Mouse (Mus musculus) gastrocnemius, postnatal 25 days (tissue): ENCODE data around the gene Sf3a3. TPM values are rescaled to one million over a fixed set of nuclear protein-coding genes. Genes with fewer than 3 reads are reported as not detected.
A peak's percentile ranks its signal among the peaks of the same experiment; 100 is the strongest.
"Not testable (repeated sequence)": the region's sequence is repeated elsewhere in the genome, so short reads cannot be mapped to it uniquely, and the experiment has no call there.

Experiments
- DNase-seq: peaks from one replicate; pipeline ENCODE4 v3.0.0; 2022
- total RNA-seq, 2 experiments: library from RNA; stranded (reverse); gene quantifications; 1 replicate in 1 of 2; 2 replicates in 1 of 2; pipeline ENCODE4 v1.2.3; 2021

Sf3a3 gene
- total RNA-seq, 2 experiments from 2014 or later, result 10.8 to 11.3 TPM

DNA sequence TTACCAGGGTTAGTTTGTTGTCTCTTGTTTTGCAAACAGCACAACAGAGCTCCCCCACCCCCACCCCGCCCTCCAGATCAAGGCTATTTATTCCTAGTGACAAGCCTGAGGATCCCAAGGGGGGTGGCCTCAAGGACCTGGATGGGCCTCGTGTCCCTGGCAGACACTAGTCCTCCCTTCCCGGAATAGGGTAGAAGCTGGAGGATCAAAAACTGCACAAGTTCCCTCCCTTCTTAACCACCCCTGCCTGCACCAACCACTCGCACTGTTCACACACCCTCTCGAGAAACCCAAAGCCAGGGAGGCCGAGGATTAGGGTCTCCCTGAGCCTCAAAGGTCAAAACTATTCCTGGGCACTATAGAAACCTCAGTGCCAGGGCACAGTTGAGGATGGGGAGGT is 14.8 kb upstream of the Sf3a3 start:
- peak; percentile 65 for DNase-seq

DNA sequence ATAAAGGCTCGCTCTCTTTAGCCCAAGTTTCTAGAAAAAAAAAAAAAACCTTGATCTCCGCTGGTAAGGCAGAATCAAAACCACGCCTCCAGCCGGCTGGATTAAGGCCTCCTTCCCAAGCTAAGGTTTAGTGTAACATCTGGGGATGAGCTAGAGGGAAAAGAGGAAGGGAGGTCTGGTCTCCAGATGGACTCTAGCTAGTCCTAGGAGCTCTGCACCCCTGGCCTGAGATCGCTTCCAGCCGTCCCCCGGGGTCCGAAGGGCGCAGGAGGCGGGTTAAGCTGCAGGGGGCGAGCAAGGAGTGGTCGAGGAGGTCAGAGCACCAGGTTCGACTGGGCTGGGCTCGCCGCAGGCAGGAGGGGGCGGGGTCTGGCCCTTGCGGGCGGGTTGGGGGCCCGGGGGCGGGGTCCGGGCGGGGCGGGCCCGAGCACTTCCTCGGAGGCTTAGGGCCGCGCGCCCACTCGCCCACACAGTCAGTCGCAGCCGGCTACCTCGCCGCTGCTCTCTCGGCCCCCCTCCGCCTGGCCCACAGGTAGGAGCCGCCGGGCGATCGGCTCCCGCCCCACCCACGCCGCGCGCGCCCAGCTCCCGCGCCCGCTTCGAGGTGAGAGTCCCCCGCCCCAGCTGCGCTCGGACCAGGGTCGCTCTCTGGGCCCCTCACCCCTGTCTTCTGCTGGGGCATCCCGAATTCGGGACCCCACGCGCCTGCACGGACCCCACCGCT is 14.2 kb upstream of the Sf3a3 start, which contains the start of gene Fhl3:
Gene Fhl3 (plus strand): TSS at position 454 of the 724 bp plus-strand sequence.
- peak; percentile 83 for DNase-seq

DNA sequence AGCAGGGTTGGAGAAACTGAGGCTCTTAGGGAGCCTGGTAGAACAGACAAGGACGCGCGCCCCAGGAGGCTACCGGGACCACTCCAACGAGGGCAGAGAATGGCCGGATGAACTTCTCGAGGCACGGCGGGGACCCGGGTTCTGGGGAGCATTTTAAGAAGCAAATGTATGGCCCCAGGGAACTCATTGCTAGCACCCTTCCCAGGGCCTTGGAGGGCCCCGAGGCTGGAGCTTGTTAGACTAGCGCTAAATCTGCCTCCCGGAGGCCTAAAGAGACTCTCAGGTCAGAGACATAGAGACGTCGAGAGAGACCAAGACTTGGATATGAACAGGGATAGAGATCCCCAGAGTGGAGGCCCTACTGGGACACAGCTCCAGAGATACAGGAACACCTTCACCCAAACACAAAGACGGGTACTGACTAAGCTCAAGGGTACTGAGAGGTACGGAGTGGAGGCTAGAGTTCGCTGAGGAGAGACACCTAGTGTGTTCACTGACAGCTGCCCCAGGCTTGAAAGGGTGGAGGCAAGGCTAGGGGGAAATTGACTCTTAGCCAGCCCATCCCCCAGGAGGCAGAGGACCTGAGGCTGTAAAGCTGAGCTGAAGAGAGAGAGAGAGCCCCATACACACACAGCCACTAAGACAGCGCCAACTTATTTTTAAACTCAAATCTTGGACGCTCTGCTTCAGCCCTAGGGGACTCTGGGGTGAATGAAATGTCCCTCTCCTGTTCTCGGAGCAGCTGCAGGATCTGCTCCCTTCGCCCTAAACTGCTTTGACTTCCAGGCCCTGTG is 13.3 kb upstream of the Sf3a3 start:
- peak; percentile 80 for DNase-seq

DNA sequence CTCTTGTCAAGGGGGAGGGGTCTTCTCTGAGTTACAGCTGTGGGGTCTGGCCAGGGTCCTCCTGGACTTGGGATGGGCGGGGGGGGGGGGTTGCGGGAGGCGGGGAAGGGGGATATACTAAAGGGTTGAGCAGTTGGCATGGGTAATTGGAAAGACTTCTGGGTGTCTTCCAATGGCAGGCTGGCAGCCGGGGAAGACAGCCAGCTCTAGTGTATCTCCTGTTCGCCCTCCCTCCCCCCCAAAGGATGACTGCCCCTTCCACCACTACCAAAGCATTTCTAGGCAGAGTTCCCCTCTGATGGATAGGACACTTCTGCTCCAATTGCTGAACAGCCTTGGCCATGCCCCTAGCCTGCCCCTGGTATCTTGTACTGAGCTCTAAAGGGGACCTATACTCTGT is 12.7 kb upstream of the Sf3a3 start:
- peak; percentile 58 for DNase-seq

DNA sequence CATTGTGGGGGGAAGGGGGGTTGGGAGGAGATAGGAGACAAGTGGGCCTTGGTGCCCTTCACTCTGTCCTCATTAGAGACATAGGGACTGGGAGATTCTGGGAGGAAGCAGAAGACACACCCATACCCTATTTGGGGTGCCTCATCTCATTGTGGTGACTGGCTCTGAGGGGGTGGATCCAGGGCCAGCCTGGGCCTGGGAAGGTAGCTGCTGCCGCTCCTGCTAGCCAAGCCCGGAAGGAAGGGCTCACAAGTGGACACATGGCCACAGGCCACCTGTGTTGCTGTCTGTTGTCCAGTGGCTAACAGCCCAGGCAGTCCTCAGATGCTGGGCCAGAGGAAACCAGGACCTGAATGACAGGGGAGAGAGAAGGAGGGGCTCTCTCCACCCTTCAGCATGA is 11.2 kb upstream of the Sf3a3 start:
- DNase-seq, result peak; percentile 74

DNA sequence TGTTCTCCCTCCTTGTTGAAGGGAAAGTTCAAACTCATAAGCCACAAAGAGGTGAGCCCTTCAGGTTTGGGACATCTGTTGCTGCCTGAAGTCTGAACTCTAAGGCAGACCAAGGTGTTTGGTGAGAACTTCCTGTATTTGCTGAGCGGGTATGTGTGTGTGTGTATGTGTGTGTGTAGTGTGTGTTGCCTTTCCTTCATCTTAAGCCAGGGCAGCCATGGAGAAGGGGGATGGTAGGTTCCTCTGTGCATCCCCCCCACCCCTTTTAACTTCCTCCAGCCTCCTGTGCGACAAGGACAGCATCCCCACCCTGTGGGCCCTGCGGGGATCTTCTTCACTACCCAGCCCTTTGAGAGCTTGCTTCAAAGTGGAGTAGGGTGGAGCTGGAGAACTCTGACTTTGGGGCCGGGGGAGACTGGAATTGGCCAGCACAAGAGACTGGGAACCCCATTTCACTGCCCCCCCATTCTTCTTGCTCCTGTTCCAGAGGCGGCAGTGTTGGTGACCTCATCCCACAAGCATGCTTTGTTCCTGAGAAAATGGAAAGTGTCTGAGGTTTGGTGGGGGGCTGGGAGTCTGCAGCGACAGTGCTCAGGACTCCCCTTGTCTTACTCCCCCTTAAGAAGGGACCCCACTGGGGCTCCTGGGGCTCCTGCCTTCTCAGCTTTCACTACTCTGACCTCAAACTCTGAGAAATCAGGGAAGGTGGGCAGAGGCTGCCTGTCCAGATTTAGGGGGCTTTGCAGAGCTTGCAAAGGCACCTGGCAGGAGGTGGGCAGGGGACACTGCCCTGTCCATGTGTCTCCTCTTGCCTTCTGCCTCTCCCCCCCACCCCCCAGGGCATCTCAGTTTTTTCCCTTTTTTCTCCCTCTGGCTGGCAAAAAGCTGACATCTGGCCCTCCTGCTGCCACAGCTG is 10.4 kb upstream of the Sf3a3 start:
- no peak for DNase-seq

DNA sequence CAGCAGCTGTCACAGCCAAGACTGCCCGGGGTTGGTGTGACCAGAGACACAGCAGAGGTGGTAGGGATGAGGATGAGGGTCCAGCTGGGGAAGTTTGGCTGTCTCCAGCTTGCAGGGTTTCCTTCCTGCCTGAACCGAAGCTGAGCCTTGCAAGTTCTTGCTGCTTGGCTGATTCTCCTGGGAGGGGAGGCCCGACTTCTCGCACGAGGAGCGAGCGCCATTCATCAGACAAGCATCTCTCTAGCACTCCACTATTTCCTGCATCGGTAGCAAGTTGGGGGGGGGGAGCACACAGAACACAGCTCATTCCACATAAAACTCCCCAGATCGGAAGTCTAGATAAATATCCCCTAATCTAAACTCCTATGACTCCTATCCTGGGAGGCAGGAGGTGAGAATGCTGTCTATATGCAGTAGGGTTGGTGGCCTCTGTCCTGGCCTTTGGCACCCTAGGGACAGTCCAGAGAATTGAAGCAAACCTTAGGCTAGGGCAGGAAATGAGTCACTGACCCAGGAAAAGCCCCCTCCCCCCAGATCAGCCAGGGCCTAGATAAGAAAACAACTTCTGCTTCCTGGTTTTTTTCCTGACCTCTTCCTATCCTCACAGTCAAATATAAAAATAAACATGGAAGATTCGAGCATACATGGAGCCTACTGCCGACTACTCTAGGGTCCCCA is 9.6 kb upstream of the Sf3a3 start:
- peak; percentile 55 for DNase-seq

DNA sequence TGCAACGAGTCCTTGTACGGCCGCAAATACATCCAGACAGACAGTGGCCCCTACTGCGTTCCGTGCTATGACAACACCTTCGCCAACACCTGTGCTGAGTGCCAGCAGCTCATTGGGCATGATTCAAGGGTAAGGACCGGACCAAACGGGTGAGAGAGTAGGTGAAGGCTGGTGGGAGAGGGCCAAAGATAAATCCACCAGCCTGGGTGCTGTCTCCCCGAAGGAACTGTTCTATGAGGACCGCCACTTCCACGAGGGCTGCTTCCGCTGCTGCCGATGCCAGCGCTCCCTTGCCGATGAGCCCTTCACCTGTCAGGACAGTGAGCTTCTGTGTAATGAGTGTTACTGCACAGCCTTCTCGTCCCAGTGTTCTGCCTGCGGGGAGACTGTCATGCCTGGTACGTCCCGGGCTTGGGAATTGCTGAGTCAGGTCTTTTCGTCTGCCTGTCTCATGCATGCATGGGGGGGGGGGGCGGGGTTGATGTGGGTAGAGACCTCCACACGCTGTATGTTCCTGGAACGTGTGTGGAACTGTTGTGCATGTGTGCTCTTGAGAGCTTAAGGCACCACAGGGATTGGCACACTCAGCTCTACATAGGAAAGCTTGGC is 8.8 kb upstream of the Sf3a3 start:
- DNase-seq, result no peak

DNA sequence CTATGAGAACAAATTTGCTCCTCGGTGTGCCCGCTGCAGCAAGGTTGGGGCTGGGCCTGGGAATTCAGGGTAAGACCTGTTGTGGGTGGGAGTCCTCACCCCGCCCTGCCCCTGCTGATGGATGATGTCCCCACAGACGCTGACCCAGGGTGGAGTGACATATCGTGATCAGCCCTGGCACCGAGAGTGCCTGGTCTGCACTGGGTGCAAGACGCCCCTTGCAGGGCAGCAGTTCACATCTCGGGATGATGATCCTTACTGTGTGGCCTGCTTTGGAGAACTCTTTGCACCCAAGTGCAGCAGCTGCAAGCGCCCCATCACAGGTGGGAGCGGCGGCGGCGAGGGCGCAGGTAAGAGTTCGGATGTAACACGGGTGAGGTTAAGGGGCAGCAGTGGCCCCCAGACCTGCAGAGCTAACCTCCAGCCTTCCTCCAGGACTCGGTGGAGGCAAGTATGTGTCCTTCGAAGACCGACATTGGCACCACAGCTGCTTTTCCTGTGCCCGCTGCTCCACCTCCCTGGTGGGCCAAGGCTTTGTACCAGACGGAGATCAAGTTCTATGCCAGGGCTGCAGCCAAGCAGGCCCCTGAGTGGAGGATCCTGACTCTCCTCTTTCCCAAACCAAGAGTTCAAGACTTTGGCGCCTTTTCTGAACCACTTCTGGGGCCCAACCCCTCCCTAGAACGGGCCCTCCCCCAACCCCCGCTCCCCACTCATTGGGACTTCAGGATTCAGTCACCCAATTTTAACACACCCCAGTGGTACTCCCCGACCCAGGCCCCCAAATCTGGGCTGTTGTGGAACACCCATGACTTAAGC is 7.0 kb upstream of the Sf3a3 start:
- peak; percentile 24 for DNase-seq

DNA sequence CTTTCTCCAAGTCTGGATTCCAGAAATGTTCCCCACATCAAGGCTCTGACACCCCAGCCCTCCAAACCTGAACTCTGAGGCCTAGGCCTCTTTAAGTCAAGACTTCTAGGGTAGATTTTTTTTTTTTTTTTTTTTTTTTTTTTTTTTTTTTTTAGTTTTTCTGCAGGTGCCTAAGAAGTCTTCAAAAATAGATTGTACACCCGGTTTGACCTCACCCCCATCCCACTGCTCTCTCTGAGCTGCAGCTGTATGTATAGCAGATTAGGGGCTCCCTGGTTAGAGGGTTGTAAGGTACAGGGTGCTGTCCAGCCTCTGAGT is 6.4 kb upstream of the Sf3a3 start:
- DNase-seq, result not testable (repeated sequence)

DNA sequence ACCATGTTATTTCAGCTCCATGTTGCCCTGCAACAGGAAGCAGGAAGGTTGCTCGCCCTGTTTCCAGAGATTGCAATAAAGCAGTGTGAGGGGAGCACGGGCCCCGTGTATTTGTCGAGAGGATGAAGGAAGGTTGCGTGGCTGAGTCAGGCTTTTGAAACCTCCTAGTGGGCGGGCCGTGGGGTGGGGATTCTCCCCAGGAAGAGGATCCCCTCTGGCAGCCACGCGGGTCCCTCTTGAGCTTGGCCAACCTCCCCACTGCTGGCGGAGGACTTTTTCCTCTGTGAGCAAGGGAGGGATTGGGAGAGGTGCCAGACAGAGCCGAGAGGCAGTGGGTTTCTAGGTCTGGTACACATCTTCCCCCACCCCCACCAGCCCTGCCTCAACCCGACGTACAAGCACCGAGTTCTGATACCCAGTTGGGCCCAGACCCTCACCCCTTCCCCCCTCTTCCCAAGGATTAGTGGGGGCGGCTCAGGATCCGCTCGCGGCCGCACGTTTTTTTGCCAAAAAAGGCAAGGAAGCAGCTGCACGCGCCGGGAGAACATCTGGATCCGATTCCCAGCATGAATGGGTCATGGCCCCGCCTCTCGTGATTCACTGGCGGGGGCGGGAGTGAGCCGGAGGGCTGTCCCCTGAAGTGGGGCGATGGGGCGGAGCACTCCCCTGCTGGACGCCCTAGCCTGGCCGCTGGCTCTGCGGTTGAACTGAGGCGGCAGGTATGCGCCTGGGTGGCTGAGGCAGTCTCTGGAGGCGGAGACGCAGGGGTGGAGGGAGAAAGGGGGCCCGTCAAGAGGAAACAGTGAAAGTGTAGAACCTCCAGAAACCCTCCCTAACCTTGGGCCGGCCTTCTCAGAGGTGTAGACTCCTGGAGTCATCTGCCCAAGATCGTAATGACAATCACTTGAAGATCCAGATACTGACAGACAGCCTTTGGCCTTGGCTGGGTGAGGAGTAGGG is 5.8 kb upstream of the Sf3a3 start:
- DNase-seq, result peak; percentile 92

DNA sequence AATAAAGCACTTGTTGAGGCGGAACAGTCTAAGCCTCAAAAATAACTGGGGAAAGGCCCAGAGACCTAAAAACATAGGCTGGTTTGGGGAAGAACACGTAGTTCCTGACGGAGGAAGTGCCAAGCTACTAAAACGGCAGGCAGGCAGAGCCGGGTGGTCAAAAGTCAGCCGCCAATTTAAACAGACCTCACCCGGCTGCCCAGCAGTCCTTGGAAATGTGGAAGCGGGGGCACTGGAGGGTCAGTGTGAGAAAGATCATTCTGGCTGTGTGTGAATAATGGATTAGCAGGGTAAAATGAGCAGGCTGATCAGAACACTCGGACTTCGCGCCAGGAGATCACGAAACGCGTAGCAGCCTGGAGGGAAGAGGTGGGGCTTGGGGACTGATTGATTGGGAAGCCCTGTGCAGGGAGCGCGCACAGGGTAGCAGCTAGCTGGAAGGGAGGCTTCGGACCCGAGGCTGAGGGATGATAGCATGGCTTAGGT is 4.6 kb upstream of the Sf3a3 start:
- DNase-seq, result peak; percentile 41

DNA sequence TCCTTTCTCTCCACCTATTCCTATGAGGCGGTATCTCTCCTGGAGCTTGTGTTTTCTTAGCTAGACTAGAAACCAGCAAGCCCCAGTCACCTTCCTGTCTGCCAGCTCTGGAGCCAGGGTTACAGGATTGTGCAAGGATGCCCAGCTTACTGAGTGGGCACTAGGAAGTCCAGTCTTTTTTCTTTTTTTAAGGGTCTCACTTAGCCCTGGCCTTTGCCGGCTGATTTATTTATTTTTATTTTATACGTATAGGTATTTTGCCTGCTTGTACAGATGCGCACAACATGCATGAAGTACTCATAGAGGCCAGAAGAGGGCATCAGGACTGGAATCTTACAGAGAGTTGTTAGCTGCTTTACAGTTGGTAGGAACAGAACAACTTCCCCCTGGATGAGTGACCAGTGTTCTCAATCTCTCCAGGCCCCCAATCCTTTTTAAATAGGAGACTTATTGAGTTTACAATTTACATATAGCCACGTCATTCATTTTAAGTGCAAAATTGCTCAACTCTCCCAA is 3.7 kb upstream of the Sf3a3 start:
- no peak for DNase-seq

DNA sequence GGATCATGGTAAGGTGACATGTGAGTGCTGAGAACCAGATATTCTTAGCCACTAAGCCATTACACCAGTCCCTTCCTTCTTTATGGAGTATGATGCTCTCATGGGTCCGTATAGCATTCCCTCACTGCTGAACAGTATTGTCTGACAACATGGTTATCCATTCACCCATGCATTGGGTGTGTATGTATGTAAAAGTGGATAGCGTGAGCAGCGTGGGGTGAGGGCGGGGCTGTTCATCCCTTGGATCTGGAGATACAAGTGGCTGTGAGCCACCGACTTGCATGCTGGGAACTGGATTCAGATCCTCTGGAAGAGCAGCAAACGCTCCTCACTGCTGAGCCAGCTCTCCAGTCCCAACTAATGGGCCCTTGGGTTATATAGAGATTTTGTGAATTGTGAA is 2.0 kb upstream of the Sf3a3 start:
- DNase-seq, result no peak

DNA sequence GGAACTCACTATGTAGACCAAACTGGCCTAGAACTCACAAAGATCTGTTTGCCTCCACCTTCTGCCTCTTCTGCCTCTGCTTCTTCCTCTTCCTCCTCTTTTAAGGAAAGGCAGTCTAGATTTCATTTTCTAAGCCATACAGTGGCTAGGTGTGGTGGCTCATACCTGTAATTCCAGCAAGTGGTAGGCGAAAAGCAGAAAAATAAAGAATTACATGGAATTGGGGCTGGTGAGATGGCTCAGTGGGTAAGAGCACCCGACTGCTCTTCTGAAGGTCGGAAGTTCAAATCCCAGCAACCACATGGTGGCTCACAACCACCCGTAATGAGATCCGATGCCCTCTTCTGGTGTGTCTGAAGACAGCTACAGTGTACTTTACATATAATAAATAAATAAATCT is 726 bp upstream of the Sf3a3 start:
- not testable (repeated sequence) for DNase-seq

DNA sequence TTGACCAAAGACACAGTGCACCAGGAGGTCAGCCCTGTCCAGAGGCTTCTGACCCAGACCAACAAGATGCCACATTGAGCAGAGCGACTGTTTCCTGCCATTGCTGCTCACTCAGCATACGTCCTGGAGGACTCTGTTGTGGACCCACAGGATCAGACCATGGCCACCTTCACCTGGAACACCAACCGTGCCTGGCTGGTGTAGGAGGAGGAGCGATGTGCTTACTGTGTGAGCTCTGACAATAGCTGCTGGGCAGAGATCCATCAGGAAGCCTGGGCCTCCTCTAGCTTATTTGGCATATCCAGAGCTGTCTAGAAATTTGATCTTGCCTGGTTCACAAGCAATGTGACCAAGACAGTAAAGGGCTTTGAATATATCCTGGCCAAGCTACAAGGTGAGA is 4.5 kb downstream of the Sf3a3 start:
- no peak for DNase-seq

DNA sequence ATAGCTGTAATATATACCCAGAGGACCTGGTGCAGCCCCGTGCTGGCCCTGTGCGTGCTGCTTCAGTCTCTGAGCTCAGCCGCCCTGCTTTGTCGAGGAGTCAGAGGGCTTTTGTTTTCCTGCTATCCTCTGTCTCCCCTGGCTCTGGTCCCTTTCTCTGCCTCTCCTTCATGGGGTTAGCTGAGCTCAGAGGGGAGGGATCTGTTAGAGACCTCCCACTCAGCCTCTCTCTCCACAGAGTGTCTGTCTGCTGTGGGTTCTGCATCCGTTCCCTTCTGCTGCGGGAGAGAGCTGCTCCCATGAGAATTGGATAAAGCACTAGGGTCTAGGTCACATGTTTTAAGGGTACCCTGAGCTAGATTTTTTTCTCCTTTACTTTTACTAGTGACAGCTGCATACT is 11.5 kb downstream of the Sf3a3 start:
- DNase-seq, result no peak

DNA sequence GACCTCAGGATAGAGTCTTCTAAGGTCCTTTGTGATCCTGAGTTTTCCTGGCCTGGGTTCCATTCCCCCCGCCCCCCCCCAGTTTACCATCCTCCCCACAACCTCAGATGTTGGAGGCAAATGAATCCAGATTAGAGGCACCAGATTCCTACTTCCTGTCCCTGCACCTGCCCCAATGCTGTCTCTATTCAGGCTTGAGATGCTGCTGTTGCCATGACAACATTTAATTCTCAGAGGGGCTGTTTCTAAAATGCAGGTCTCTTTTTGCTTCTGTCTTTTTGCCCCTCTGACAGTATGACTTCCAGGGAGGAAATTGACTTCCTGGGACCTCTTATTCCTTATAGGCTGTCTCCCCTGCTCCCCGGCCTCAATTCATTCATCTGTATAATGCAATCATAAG is 22.4 kb downstream of the Sf3a3 start:
- no peak for DNase-seq

DNA sequence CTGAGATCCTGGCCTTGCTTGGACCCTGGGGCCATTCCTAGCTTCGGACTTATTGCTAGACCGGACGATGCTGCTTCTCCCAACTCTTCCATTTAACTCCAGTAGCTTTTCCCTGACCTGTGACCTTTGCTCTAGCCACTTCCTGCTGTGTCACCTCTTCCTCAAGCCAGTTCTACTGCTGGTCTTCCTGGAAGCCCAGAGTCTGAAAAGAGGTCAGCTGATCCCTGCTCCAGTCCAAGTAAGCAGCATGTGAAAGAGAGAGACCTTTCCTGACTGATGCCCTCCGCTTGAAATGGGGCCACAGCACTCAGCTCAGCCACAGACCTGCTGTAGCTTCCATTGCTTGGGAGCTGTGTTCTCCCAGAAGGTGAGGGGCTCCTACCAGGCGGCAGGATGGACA is 22.9 kb downstream of the Sf3a3 start:
- no peak for DNase-seq
